In genomic region chr5:112280151-112280550, GRCm38 (mm10) we compare ENCODE assay signal across 10 mouse cellular contexts. TPM values are rescaled to one million over a fixed set of nuclear protein-coding genes. Genes with fewer than 3 reads are reported as not detected.
A peak's percentile ranks its signal among the peaks of the same experiment; 100 is the strongest.
DNase-seq lines count a peak whose midpoint lies in the region; ATAC-seq and TF ChIP-seq lines count a peak whose summit lies in the region.
"Had no signal": no experiment of that assay in that cellular context is flagged by ENCODE, and none has a peak within 500 bp of the region (broad histone marks: within the 10 kb centered on the region; RNA-seq: fewer than 3 reads in every experiment).

No protein-coding gene starts in this region.

- ATAC-seq in neural tube, embryonic 12.5 days (ENCODE audit: low FRiP score, low read depth) = no peak
- no peak for ATAC-seq in stomach, embryonic 16.5 days (ENCODE audit: insufficient read depth, low FRiP score)

- H3K4me1 ChIP-seq in neural tube, embryonic 12.5 days = peaks cover 45% of the 10 kb centered on the region
- peaks cover 56% of the 10 kb centered on the region for H3K4me1 ChIP-seq in stomach, embryonic 16.5 days (ENCODE audit: control insufficient read depth, insufficient read depth, low read length)

- H3K9me3 ChIP-seq in neural tube, embryonic 12.5 days = no peaks in the 10 kb centered on the region
- H3K9me3 ChIP-seq in stomach, embryonic 16.5 days (replicated peaks; ENCODE audit: control insufficient read depth, low read length) = no peaks in the 10 kb centered on the region
- H3K9me3 ChIP-seq: embryonic facial prominence, embryonic 15.5 days had no signal

- peak overlapping the region; percentile 29; the same call in 1 of the 2 replicates for H3K9ac ChIP-seq in neural tube, embryonic 12.5 days
- H3K9ac ChIP-seq in stomach, embryonic 16.5 days (ENCODE audit: low read length) = peak overlapping the region; percentile 13
- H3K9ac ChIP-seq: embryonic facial prominence, embryonic 15.5 days had no signal

- H3K36me3 ChIP-seq in neural tube, embryonic 12.5 days = no peaks in the 10 kb centered on the region
- no peaks in the 10 kb centered on the region for H3K36me3 ChIP-seq in stomach, embryonic 16.5 days (ENCODE audit: control insufficient read depth, insufficient read depth, low read length)
- H3K36me3 ChIP-seq: embryonic facial prominence, embryonic 15.5 days had no signal

- DNase-seq in gastrocnemius, adult 2 months = peak; percentile 49
- DNase-seq in gastrocnemius, postnatal 14 days = no peak
- DNase-seq in neural tube, embryonic 10.5 days (ENCODE audit: extremely low spot score, low spot score) = no peak
- peak; percentile 43 for DNase-seq in liver
- DNase-seq in ovary, postnatal 14 days (ENCODE audit: low spot score) = no peak
- DNase-seq in cerebellum, adult 8-10 months = no peak

- intact Hi-C loops in gastrocnemius, adult 2 months (cut with DNase I) = no loop called here
- intact Hi-C loops in gastrocnemius, postnatal 14 days (cut with DNase I; ENCODE audit: low total_unique reads) = no loop called here

- no peak for TF ChIP-seq CTCF in gastrocnemius, adult 2 months (IDR thresholded peaks at IDR 0.05)

- no peaks in the 10 kb centered on the region for H3K27me3 ChIP-seq in neural tube, embryonic 12.5 days (replicated peaks)
- no peaks in the 10 kb centered on the region for H3K27me3 ChIP-seq in stomach, embryonic 16.5 days (ENCODE audit: control insufficient read depth, insufficient read depth, low read length)
- H3K27me3 ChIP-seq: embryonic facial prominence, embryonic 15.5 days had no signal

- WGBS in neural tube, embryonic 12.5 days = 88% methylated on average over 7 of the region's 7 CpGs
- WGBS in stomach, embryonic 16.5 days = 78% methylated on average over 7 of the region's 7 CpGs

- H3K27ac ChIP-seq in gastrocnemius, adult 2 months = peak overlapping the region; percentile 86
- H3K27ac ChIP-seq in neural tube, embryonic 12.5 days = no peak overlapping the region
- peak overlapping the region; percentile 41 for H3K27ac ChIP-seq in stomach, embryonic 16.5 days (ENCODE audit: low read length)
- H3K27ac ChIP-seq: embryonic facial prominence, embryonic 15.5 days had no signal

- peak overlapping the region; percentile 51 for H3K4me3 ChIP-seq in gastrocnemius, adult 2 months
- no peak overlapping the region for H3K4me3 ChIP-seq in neural tube, embryonic 12.5 days
- H3K4me3 ChIP-seq in stomach, embryonic 16.5 days (replicated peaks; ENCODE audit: low read length) = no peak overlapping the region
- H3K4me3 ChIP-seq: embryonic facial prominence, embryonic 15.5 days had no signal

- H3K4me2 ChIP-seq in neural tube, embryonic 12.5 days (replicated peaks) = no peak overlapping the region
- no peak overlapping the region for H3K4me2 ChIP-seq in stomach, embryonic 16.5 days (ENCODE audit: low read depth, low read length)
- H3K4me2 ChIP-seq: embryonic facial prominence, embryonic 15.5 days had no signal

RNA-seq across cellular contexts. Expression of gene Tpst2, which starts 3.7 kb away (rescaled TPM):
- total RNA-seq in gastrocnemius, adult 2 months (2021) = 10 to 100 TPM; 12.6 to 25.4 TPM
- total RNA-seq in gastrocnemius, postnatal 14 days (2021) = 10 to 100 TPM; 17.4 to 23.4 TPM
- polyA plus RNA-seq in neural tube, embryonic 12.5 days (2016; fragmentation: Nextera tagmentation; extraction: Ambion mirVana) = 28.7 and 35.4 TPM in 2 replicates
- 40.0 and 43.0 TPM in 2 replicates for polyA plus RNA-seq in stomach, embryonic 16.5 days (2015; fragmentation: Nextera tagmentation; extraction: Ambion mirVana)

RNA-seq across cellular contexts. Expression of gene Crybb1, which starts 24.5 kb away (rescaled TPM):
- 1 to 10 TPM; 1.6 to 3.7 TPM for total RNA-seq in gastrocnemius, adult 2 months (2021)
- 1 to 10 TPM; 1.9 to 2.0 TPM for total RNA-seq in gastrocnemius, postnatal 14 days (2021)
- polyA plus RNA-seq in neural tube, embryonic 12.5 days (2016; fragmentation: Nextera tagmentation; extraction: Ambion mirVana) = 2.9 and 3.1 TPM in 2 replicates
- 4.0 and 4.1 TPM in 2 replicates for polyA plus RNA-seq in stomach, embryonic 16.5 days (2015; fragmentation: Nextera tagmentation; extraction: Ambion mirVana)
- total RNA-seq: ES-E14 had no signal

RNA-seq across cellular contexts. Expression of gene Cryba4, which starts 27.8 kb away (rescaled TPM):
- total RNA-seq in gastrocnemius, adult 2 months (2021) = under 1 TPM in 1 of 2 experiments, not detected in 1; 0.86 TPM
- under 1 TPM; 0.42 to 0.68 TPM for total RNA-seq in gastrocnemius, postnatal 14 days (2021)
- polyA plus RNA-seq in neural tube, embryonic 12.5 days (2016; fragmentation: Nextera tagmentation; extraction: Ambion mirVana) = 2.4 and 3.0 TPM in 2 replicates
- polyA plus RNA-seq in stomach, embryonic 16.5 days (2015; fragmentation: Nextera tagmentation; extraction: Ambion mirVana) = 1.6 and 1.9 TPM in 2 replicates

RNA-seq across cellular contexts. Expression of gene Tfip11, which starts 46.0 kb away (rescaled TPM):
- total RNA-seq in gastrocnemius, adult 2 months (2021) = 10 to 100 TPM; 10.6 to 15.5 TPM
- 10 to 100 TPM; 12.0 to 13.2 TPM for total RNA-seq in gastrocnemius, postnatal 14 days (2021)
- polyA plus RNA-seq in neural tube, embryonic 12.5 days (2016; fragmentation: Nextera tagmentation; extraction: Ambion mirVana) = 38.8 and 40.3 TPM in 2 replicates
- 27.6 and 28.0 TPM in 2 replicates for polyA plus RNA-seq in stomach, embryonic 16.5 days (2015; fragmentation: Nextera tagmentation; extraction: Ambion mirVana)

Comparison
In these comparisons a context has a peak if more than half of its experiments do, and no peak if none do; other contexts are left out.
1. DNase-seq: peak in gastrocnemius, adult 2 months (single experiment) and liver (single experiment); none in gastrocnemius, postnatal 14 days (single experiment), neural tube, embryonic 10.5 days (single experiment), ovary, postnatal 14 days (single experiment) and cerebellum, adult 8-10 months (single experiment).